Mouse (Mus musculus) G1E-ER4 (cell line): ENCODE results near the gene Znhit2. TPM values are rescaled to one million over a fixed set of nuclear protein-coding genes. Genes with fewer than 3 reads are reported as not detected.

Source experiments
- GATA1 ChIP-seq: IDR thresholded peaks from one replicate; pipeline ENCODE4 v1.8.0; 2012; ENCODE audit warnings: low read length, inconsistent platforms
- polyA plus RNA-seq: library from polyadenylated mRNA; stranded (reverse); fragments of >175 nt; gene quantifications from 2 replicates; pipeline ENCODE4 v1.2.3, GENCODE M21; 2012

Znhit2 gene
- polyA plus RNA-seq, 1 experiment: 102 TPM

DNA sequence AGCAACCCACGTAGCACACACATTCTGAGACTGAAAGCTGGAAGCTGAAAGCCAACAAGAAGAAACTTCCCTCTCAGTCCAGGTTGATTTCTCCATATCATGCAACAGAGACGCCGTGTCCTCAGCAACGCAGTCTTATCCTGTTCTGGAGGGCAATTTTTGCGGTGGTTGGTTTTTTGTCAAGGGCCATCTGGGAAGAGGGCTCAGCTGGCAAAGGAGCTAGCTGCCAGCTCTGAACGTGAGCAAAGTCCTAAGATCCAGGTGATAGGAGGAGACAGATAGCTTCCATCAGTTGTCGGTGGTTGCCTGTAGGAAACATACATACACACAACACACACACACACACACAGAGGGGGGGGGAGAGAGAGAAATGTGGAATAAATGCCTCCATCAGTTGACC is 22.7 kb upstream of the Znhit2 start:
- no peak for TF ChIP-seq GATA1

DNA sequence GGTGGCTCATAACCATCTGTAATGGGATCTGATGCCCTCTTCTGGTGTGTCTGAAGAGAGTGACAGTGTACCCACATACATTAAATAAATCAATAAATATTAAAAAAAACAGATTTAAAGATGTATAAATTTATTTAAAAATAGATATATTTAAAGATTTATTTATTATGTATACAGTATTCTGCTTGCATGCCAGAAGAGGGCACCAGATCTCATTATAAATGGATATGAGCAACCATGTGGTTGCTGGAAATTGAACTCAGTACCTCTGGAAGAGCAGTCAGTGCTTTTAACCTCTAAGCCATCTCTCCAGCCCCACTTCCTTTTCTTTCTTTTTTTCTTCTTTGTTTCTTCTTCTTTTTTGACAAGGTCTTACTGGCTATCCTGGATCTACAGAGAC is 21.0 kb upstream of the Znhit2 start:
- TF ChIP-seq GATA1: no peak

DNA sequence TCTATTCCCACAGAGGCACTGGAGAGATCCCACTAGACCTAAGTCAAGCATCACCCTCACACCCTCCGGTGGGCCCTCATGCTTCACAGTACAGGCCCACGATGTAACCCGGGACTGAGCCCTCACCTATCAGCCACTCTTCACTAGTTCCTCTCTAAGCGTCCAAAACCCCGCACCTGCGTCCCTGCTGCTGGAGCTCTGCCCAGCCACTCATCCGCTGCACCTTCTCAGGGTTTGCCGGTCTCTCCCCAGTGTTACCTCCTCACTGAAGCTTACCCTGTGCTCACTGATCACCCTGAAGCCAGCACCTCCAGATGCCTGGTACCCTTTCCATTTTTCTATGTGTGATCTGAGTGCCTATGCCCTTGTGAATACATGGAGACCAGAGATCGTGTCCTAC is 18.7 kb upstream of the Znhit2 start:
- TF ChIP-seq GATA1: no peak

DNA sequence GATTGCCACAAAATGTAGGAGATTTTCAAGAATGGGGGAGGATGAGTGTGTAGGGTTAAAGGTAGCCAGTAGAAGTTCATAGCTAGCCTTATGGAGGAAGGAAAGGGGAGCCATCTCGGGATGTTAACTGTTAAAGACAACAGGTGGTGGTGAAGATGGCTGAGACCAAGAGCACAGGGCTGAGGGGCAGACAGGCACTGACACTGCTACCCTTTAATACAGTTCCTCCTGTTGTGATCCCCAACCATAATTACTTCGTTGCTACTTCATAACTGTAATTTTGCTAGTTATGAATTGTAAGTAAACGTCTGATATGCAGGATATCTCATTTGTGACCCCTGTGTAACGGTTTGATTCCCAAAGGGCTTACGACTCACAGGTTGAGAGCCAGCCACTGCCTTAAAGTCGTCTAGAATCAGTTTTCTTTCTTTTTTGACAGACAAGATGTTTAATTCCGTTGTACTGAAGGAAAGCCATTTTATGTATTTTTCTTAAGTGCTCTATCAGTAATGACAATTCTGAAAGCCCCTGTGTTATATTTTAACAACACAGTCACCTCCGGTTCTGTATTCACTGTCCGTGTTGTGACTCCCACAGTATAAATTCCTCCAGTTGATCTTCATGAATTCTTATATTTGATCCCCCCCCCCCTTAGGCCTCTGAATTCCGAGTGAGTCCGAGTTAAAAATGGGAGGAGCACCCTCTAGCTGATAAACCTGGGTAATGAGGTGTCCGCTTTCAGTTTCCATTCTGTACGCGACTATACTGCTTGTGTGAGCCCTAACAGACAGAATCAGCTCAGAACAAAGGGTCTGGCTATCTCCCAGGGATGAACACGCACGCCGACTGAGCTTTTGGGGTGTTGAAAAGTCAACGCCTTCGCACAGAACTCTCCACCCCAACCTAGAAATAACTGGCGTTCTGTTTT is 15.4 kb upstream of the Znhit2 start:
- no peak for TF ChIP-seq GATA1

DNA sequence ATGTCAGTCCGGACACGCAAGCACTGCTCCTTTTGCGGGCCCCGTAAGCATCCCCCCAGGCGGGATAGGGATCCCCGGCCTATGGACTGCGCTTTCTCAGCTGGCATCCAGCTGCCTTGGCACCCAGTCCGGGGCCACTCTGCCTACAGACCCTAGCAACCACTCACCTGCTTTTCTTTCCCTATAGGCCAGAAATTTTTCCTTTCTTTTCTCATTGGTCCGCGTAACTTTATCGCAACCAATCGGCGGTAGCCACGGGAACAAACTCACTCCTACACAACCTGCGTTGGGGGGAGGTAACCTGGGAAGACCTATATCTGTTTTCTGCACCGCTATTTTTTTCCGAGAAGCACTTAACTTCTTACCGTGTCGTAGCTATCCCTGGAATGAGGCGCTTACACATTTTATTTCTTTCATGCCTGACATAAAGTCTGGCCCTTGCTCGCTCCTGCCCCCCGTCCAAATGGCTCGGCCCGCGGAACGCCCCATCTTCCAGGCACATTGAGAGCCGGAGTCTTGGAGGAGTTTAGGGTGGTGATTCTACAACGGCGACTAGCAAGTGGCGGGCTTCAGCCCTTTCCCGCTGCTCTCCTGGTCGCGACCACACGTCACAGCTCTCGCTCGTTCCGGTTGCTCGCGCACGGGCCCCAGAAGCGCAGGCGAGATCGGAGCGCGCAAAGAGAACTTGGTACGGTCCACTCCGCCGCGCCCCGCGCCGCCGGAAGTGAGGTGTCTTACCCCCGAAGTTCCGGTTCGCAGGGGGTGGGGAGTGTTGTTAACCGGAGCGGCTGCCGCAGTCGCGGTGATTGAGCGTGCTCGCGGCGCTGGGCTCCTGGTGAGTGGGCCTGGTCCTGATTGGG is 14.5 kb upstream of the Znhit2 start, which contains the start of gene Syvn1:
Gene Syvn1 (plus strand): TSS at position 283 of the 860 bp plus-strand sequence.
- TF ChIP-seq GATA1: no peak

DNA sequence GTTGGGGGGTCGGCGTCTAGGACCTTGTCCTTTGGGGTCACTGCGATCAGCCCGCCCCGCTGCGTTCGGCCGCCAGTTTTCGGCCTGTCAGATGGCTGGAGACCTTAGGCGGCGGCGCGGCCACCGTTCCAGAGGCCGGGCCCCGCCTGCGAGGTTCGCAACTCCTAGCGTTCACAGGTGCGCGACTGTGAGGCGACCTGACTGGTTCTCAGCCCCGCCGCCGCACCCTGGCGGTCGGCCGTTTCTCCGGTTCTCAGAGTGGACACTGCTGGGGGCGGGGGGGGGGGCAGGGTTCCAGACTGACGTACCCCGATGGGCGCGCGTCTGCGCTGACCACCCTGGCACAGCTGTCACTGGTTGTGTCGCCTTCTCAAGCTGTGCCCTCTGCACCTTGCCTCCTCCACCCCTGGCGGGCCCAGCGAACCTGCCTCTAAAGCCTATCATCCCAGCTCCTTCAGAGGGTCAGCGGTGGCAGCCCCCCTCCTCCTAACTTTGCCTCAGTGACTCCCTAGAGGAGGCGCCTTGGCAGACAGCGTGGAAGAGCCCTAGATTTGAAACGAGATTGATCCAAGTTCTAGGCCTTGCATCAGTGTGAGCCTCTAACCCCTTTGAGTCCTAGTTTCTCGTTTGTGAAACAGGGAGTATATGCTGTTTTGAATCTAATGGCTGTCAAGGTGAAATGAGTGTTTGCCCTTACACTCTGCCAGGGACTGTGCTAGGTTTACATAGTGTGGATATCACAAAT is 13.7 kb upstream of the Znhit2 start:
- TF ChIP-seq GATA1: no peak

DNA sequence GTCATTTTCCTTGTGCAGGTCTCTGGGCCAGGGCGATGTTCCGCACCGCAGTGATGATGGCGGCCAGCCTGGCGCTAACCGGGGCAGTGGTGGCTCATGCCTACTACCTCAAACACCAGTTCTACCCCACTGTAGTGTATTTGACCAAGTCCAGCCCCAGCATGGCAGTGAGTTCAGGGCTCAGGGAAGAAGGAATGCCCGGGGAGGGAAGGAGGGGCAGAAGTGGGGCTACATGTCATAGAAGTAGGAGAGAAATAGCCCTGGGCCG is 13.2 kb upstream of the Znhit2 start:
- no peak for TF ChIP-seq GATA1

DNA sequence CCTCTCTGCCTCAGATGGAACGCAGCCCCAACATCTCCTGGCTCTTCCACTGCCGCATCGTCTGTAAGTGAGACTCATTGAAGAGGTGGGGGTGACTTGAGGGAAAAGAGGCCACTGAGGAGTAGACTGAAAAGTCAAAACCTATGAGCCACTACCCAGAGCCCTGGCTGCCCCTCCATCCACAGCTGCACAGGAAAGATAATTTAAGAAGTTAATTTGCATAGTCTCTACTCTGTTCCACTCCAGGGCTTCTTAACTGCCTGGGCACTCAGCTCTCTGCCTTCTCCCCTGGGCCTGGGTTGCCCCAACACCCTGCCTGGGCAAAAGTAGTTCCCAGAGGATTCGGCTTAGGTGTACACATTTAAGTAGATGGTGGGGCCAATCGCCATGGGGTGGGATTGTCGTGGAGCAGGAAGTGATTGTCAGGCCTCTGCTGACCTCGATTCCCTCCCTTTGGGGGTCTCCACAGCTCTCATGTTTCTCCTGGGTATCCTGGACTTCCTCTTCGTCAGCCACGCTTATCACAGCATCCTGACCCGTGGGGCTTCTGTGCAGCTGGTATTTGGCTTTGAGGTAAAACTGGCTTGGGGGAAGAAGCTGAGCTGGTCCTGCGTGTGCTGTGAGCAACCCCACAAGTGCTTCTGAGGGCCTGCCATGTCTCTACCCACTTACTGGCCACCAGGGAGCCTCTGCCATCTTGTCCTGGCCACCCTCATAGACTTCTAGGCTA is 12.1 kb upstream of the Znhit2 start:
- TF ChIP-seq GATA1: no peak

DNA sequence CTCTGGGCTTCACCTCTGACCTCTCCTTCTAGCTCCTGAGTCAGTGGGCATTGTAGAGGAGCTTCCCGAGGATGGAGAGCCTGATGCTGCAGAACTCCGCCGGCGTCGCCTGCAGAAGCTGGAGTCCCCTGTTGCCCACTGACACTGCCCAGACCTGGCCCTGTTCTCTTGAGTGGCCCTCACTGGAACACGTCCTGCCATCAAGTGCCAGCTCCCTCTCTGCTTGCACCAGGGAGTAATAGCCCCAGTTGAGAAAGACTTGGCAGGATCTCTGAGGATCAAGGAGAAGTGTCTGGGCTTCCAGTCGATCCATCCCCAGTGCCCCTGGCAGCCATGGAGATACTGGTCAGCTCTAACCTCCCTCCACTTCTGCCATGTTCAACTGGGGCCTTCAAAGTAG is 8.5 kb upstream of the Znhit2 start:
- TF ChIP-seq GATA1: no peak

DNA sequence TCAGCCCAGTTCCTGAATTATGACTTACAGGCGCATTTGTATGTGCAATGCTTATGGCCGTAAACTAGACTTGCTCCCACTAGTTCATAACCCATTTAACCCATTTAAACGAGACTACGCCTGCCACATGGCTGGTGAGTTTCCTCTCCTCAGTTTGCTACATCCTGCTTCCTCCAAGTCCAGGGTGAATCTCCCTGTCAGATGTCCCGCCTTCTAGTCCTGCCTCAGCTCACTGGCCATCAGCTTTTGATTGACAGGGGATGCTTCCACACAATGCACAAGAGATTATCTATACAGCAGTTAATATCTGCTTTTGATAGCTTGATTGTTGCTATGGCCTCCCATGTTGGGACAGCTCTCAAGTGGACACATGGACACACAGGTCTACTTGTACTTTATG is 6.7 kb upstream of the Znhit2 start:
- no peak for TF ChIP-seq GATA1

DNA sequence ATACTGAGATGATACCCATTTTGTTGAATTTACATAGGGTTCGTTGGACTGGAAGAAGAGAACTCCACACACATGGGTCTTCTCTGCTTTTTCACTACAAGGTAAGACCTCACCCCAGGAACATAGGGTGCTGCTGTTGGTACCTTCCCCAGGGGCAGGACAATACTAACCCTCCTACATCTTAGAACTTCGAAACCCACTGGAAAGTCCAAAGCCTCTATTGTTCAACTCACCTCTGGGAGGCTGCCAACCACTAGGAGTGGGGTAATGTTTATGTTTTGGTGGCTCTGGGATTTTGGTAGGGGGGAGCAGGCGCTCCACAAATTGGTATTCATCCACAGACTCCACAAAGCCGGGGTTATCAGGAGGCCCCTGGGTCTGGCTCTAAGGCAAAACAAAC is 4.3 kb upstream of the Znhit2 start:
- TF ChIP-seq GATA1: no peak

DNA sequence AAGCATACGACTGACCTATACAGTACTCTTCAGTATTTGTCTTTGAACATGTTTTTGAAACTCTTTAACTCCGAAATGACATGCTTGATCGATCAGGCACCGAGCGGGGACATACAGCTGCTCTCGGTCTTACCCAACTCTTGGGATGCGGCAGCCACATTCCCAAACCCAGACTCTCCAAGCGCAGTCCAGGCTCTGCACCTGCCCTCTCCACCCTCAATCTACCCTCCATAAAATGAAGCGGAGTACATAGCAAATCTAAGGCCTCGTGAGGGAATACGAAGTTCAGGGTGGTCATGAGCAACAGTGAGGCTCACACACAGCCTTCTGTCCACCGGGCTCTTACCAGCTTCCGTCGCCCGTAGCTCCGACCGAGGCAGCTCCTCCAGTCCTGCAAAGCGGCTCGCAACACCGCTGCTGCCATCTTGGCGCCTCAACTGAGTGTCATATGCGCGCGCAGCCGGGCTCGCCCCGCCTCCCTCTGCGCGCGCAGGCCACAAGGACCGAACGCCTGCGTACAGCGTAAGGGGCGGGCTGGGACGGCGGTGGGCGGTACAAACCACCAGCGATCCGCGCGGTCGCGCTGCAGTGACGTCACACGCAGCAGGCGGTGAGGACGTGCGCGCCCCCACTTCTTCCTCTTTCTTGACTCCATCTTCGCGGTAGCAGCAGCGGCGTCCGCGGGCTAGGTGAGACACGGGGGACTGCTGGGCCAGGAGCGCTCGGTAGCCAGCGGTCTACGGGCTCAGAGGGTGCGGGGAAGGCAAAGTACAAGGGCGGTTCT is 3.5 kb upstream of the Znhit2 start, which contains the start of the genes Mrpl49 and Fau:
Gene Mrpl49 (minus strand): TSS at position 473 of the 784 bp plus-strand sequence.
Gene Fau (plus strand): TSS at position 532 of the 784 bp plus-strand sequence.
- no peak for TF ChIP-seq GATA1

DNA sequence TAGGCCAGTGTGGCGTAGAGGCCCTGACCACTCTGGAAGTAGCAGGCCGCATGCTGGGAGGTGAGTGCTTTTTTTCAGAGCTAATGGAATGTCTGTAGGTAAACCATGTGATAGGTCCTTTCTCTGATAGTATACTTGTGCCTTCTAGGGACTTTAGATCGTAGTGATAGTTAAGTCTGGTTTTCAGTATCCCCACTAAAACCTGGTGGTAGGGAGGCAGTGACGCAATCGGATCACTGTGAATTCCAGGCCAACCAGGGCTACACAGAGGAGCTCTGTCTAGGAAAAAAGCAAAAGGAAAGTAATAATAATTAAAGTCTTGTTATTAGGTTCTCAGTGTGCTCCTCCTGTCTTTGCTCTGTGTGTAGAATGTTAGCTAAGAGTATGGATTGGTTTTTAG is 2.5 kb upstream of the Znhit2 start:
- no peak for TF ChIP-seq GATA1

DNA sequence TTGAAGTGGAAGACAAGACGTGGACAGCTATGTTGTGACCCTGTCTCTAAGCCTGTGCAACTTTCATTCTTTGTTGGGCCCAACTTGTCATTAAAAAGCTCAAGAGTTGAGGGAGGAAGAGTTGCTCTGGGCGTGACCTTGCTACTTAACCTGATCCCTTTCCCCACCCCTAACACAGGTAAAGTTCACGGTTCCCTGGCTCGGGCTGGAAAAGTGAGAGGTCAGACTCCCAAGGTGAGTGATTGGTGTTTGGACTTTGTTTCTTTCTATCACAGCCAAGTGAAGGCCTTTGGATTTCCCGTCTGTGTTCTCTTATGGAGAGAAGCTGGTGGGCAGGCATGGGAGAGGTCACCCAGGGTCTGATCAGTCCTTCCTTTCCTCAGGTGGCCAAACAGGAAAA is 2.0 kb upstream of the Znhit2 start:
- TF ChIP-seq GATA1: no peak

DNA sequence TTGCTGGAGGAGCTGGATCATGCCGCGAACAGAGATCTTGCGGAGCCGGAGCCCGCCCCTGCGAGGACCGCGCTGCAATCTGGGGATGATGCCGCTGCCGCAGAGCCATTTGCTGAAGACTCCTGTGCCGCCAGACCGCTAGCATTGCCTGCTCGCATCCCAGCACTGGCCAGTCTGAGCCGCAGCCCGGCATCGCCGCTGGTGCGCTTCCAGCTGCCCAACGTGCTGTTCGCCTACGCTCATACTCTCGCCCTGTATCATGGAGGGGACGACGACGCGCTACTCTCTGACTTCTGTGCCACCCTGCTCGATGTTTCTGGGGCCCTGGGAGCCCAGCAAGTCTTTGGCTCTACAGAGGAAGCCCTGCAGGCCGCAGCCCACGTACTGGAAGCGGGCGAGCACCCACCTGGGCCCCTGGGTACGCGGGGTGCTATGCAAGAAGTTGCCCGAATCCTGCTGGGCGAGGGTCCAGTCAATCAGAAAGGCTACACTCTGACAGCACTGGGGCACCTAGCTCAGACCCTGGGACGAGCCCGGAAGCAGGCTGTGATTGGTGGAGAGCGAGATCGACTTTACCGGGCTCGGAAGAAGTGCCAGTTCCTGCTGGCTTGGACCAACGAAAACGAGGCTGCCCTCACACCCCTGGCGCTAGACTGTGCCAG is 780 bp downstream of the Znhit2 start:
- TF ChIP-seq GATA1: no peak
